Mouse (Mus musculus): ENCODE results near the gene Casd1. TPM values are rescaled to one million over a fixed set of nuclear protein-coding genes. Genes with fewer than 3 reads are reported as not detected.

The Casd1 gene
- 10 to 100 TPM; 14.9 to 17.8 TPM for total RNA-seq (2023)

GRCm38 (mm10) chr6:4600658-4601296, at the start of gene Casd1:
TSS of gene Casd1 (plus strand) at chr6:4600839.

Other genes starting within 250 kb of the Casd1 start
- gene Col1a2, start 96.0 kb upstream of the Casd1 start, total RNA-seq (2023) = 10 to 100 TPM; 31.3 to 56.0 TPM
- not detected for gene Sgce, start 146.4 kb downstream of the Casd1 start, total RNA-seq (2023)
- under 1 TPM; 0.09 to 0.16 TPM for gene Peg10, start 146.5 kb downstream of the Casd1 start, total RNA-seq (2023)